Mouse (Mus musculus): Measurements from ENCODE around the gene Olfr1243. TPM values are rescaled to one million over a fixed set of nuclear protein-coding genes. Genes with fewer than 3 reads are reported as not detected.
"Not testable (repeated sequence)": the region's sequence is repeated elsewhere in the genome, so short reads cannot be mapped to it uniquely, and the experiment has no call there.

Olfr1243 gene
- total RNA-seq (2021): not detected

DNA sequence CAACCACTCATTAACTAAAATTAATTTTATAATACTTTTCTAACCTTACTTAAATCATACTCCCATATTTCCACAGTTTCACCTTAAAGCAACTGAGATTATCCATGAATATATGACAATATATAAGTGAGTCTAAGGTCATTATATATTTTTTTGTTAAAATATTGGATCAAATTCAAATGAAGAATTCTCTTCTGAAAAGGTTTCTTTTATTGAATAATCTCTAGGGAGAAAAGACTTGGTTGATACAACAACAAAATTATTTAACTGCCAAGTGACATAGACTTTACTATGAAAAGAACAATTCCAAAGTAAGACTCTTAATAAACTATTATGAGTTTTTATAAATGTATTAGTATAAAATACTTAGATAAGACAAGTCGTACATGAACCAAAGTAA lies at the start of gene Olfr1243:
TSS of gene Olfr1243 (minus strand) at position 101 of the 400 bp plus-strand sequence.
- no peak for DNase-seq

DNA sequence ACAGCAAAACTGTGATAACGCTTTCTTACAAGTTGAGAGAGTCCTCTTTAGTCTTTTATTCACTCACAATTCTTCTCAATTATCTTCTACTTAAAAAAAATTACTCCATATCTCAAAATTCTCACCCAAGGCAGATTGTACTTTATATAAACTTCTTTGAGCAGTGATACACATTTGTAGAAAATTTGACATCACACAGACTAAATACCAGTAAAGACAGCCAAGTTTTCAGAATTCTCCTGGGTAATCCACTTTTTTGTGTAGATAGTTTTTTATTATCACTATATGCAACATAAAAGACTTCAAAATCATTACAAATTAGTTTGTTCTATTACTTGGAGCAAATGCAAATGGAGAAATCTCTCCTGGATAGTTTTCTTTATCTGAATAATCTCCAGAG lies 47.1 kb upstream of the Olfr1243 start, which contains the start of gene Olfr1245:
TSS of gene Olfr1245 (minus strand) at position 101 of the 400 bp plus-strand sequence.
- DNase-seq: no peak

DNA sequence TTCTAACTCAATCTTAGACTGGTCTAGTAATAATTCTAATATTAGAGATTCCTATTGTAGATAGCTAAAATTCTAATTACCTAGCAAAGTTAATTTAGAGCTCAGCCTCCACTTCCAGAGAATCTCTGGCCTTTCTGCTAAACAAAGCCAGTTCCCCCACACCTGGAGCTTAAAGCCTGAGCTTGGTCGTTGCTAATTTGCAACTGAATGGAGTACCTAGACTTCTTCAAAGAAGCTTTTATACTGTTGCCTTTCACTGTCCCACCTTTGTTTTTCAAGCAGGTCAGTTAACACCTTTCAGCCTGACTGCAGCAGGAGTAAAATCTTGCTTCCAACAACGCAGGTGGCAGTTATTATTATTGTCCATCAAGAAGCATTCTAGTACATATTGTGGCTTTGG lies 31.4 kb upstream of the Olfr1243 start:
- not testable (repeated sequence) for DNase-seq

- DNase-seq: no peak
Observed at GRCm38 (mm10) chr2:89544516-89544915, 13.2 kb upstream of the Olfr1243 start.

DNA sequence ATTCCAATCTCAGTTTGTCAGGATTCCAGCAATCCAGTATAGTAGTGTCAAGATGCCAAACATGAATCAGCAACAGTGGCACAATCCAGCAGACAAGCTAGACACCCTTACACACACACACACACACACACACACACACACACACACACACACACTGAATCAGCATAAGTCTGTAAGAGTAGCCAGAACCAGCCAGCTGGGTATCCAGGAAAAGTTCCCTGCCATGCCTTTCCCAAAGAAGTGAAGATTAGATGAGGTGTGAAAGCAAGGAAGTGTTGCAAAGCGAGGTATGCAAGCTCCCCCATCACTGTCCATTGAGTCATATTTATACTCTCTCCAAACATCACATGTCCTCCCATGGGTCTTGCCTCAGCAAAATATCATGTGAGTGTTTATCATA lies 8.6 kb upstream of the Olfr1243 start:
- DNase-seq: no peak

GRCm38 (mm10) chr2:89498235-89498634 lies 33.1 kb downstream of the Olfr1243 start, which contains the start of gene Olfr1242:
Olfr1242 (minus strand) TSS chr2:89498335.
- DNase-seq: no peak

GRCm38 (mm10) chr2:89487026-89487425 lies 44.3 kb downstream of the Olfr1243 start, which contains the start of gene Olfr1241:
Olfr1241 (minus strand) TSS chr2:89487126.
- no peak for DNase-seq

Other genes starting within 250 kb of the Olfr1243 start
- gene Olfr1229, start 243.5 kb downstream of the Olfr1243 start, total RNA-seq (2021): not detected
- not detected for gene Olfr1230, start 234.2 kb downstream of the Olfr1243 start, total RNA-seq (2021)
- gene Olfr1231, start 224.4 kb downstream of the Olfr1243 start, total RNA-seq (2021): not detected
- not detected for gene Olfr1232, start 201.8 kb downstream of the Olfr1243 start, total RNA-seq (2021)
- gene Olfr1233, start 189.1 kb downstream of the Olfr1243 start, total RNA-seq (2021): not detected
- gene Olfr1234, start 166.6 kb downstream of the Olfr1243 start, total RNA-seq (2021): not detected
- gene Olfr1238, start 121.8 kb downstream of the Olfr1243 start, total RNA-seq (2021): not detected
- gene Olfr1239, start 111.1 kb downstream of the Olfr1243 start, total RNA-seq (2021): not detected
- not detected for gene Olfr1240, start 88.5 kb downstream of the Olfr1243 start, total RNA-seq (2021)
- not detected for gene Olfr1241, start 44.4 kb downstream of the Olfr1243 start, total RNA-seq (2021)
- gene Olfr1242, start 33.2 kb downstream of the Olfr1243 start, total RNA-seq (2021): not detected
- gene Olfr1245, start 47.0 kb upstream of the Olfr1243 start, total RNA-seq (2021): not detected
- not detected for gene Olfr1246, start 61.7 kb upstream of the Olfr1243 start, total RNA-seq (2021)
- under 1 TPM in 1 of 2 experiments, not detected in 1; 0.07 TPM for gene Olfr1247, start 82.6 kb upstream of the Olfr1243 start, total RNA-seq (2021)
- not detected for gene Olfr1248, start 86.8 kb upstream of the Olfr1243 start, total RNA-seq (2021)
- not detected for gene Olfr1249, start 103.5 kb upstream of the Olfr1243 start, total RNA-seq (2021)
- not detected for gene Olfr1250, start 130.0 kb upstream of the Olfr1243 start, total RNA-seq (2021)
- gene Olfr1251, start 140.4 kb upstream of the Olfr1243 start, total RNA-seq (2021): not detected
- not detected for gene Olfr1252, start 193.5 kb upstream of the Olfr1243 start, total RNA-seq (2021)
- gene Olfr1253, start 225.6 kb upstream of the Olfr1243 start, total RNA-seq (2021): not detected

All from heart, postnatal 4 days (tissue).